Mouse (Mus musculus) heart, embryonic 13.5 days (tissue): ENCODE measurements around the gene Unkl. TPM values are rescaled to one million over a fixed set of nuclear protein-coding genes. Genes with fewer than 3 reads are reported as not detected.
"Not testable (repeated sequence)": the region's sequence is repeated elsewhere in the genome, so short reads cannot be mapped to it uniquely, and the experiment has no call there.

ENCODE experiments used
- ATAC-seq: fragments of 200-750 bp; cut with Nextera tagmentation; 2 replicates; pipeline ENCODE4 v1.8.0; 2017; ENCODE audit warnings: moderate TSS enrichment; ENCODE audit not compliant: insufficient number of reproducible peaks, low FRiP score, low TSS enrichment; ENCODE audit errors: extremely low read depth
- H3K27ac ChIP-seq: fragments of 300-500 bp; sonication (generic); replicated peaks from 2 replicates; pipeline ENCODE4 v1.5.1; 2015; ENCODE audit warnings: moderate library complexity, mild to moderate bottlenecking, inconsistent platforms
- H3K27me3 ChIP-seq: fragments of 300-500 bp; sonication (generic); replicated peaks from 2 replicates; pipeline ENCODE4 v1.6.1; 2015; ENCODE audit warnings: mild to moderate bottlenecking, inconsistent platforms
- H3K36me3 ChIP-seq: fragments of 300-500 bp; sonication (generic); 2 replicates; pipeline ENCODE4 v1.6.1; 2015; ENCODE audit warnings: mild to moderate bottlenecking, inconsistent platforms
- H3K4me1 ChIP-seq: fragments of 300-500 bp; sonication (generic); 2 replicates; pipeline ENCODE4 v1.6.1; 2015; ENCODE audit warnings: inconsistent platforms
- H3K4me2 ChIP-seq: fragments of 300-500 bp; sonication (generic); 2 replicates; pipeline ENCODE4 v1.6.1; 2015; ENCODE audit warnings: inconsistent platforms, mild to moderate bottlenecking, moderate library complexity
- H3K4me3 ChIP-seq: fragments of 300-500 bp; sonication (generic); 2 replicates; pipeline ENCODE4 v1.5.1; 2015; ENCODE audit warnings: moderate library complexity, mild to moderate bottlenecking, inconsistent platforms
- H3K9ac ChIP-seq: fragments of 300-500 bp; sonication (generic); 2 replicates; pipeline ENCODE4 v1.6.1; 2015; ENCODE audit warnings: inconsistent platforms, mild to moderate bottlenecking, moderate library complexity
- H3K9me3 ChIP-seq: fragments of 300-500 bp; sonication (generic); 2 replicates; pipeline ENCODE4 v1.6.1; 2016; ENCODE audit warnings: inconsistent platforms
- WGBS: fragments of 180-500 bp; shearing (Covaris S2); methylation state at CpG from one replicate; pipeline ENCODE4 v1.1.7; 2015; ENCODE audit warnings: mixed read lengths; 5-methylcytosine and 5-hydroxymethylcytosine counted together
- polyA plus RNA-seq: library from polyadenylated mRNA; unstranded; fragments of >200 nt; fragmentation: Nextera tagmentation; extraction: Ambion mirVana; gene quantifications from 2 replicates; pipeline ENCODE4 v1.2.1, GENCODE M21; 2015

Gene Unkl
- polyA plus RNA-seq, 1 experiment from 2014 or later: 4.5 TPM

DNA sequence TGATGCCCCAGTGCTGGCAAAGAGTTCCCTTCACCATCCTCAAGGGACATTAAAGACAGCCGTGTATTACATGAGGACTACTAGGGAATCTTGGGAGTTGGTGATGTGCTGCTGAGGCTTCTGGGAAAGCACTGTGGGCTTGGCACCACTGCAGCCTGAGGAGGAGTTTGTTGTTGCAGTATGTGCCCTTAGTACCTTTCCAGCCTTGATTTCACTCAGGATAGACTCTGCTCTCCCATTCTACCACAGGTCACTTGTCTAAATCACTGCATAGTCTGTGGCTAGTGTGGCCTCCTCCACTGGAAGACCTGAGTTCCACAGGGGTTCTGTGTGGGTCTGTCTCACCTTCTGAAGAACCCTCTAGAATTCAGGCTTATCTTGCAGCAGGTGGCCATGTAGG, 32.5 kb downstream of the Unkl start:
- Histone ChIP-seq H3K4me2 (no peak overlapping the region), H3K4me1 (peaks cover 18% of the 10 kb centered on the region), H3K27ac (no peak overlapping the region), H3K36me3 (peaks cover 49% of the 10 kb centered on the region), H3K9me3 (no peaks in the 10 kb centered on the region), H3K9ac (no peak overlapping the region; the same call in 1 of the 2 replicates), H3K4me3 (no peak overlapping the region), H3K27me3 (0 out of 2 replicates have a peak, but pooled peaks cover 4% of the 10 kb centered on the region)
- WGBS: 88% methylated on average over 1 of the region's 1 CpGs
- no peak for ATAC-seq

DNA sequence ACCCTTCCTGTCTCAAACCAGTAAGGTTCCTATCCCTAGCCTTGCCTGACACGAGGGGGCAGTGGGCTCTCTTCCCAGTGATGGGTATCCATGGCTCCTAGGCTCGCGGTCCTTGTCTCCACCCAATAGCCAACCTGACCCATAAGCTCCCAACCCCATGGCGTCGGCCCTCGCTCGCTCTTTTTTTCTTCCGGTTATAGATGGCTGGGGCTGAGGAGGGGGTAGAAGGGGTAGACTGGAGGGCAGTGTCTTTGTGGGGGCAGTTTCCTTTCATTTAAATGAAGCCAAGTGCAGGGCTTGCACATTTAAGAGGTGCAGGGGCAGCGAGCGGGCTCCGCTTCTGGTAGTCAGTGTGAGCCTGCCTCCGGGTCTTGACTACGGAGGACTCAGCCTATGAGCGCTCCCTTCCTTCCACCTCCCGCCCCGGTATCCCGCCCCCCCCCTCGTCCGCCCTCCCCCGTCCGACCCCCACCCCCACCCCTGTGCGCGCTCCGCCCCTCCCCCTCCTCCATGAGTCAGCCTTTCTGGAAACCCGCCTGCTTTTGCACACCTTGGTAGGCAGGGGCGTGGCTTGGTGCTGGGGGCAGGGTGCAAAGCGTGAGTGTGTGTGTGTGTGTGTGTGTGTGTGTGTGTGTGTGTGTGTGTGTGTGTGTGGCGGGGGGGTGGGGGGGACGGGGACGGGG, 33.8 kb downstream of the Unkl start:
- Histone ChIP-seq H3K27ac (peak overlapping the region; percentile 66), H3K9ac (peak overlapping the region; percentile 80), H3K27me3 (0 out of 2 replicates have a peak, but pooled peaks cover 4% of the 10 kb centered on the region), H3K36me3 (peaks cover 47% of the 10 kb centered on the region), H3K9me3 (no peaks in the 10 kb centered on the region), H3K4me2 (peak overlapping the region; percentile 87), H3K4me1 (peaks cover 18% of the 10 kb centered on the region), H3K4me3 (peak overlapping the region; percentile 61)
- under 1% methylated on average over 16 of the region's 30 CpGs for WGBS
- ATAC-seq: peak; percentile 68

DNA sequence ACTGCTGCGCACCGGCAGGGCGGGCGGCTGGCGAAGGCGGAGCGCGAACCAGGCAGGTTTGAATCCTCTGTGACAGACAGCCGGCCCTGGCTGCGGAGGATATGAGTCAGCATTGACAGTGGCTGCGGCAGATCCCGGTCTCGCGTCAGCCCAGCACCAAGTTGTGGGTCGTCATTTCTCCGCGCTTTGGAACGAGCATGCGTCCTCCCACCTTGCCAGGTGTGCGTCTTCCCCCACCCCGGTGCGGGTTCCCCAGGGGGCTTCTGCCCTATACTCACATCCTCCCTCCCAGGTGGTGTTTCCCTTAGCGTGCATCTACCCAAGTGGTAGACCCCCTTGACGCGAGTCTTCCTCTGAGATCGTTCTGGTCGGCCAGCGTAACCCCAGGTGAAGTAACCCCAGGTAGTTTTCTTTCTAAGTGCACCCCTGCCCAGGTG, 34.3 kb downstream of the Unkl start:
- Histone ChIP-seq H3K27ac (peak overlapping the region; percentile 77), H3K4me2 (peak overlapping the region; percentile 87), H3K4me1 (peaks cover 18% of the 10 kb centered on the region), H3K9ac (peak overlapping the region; percentile 69), H3K4me3 (peak overlapping the region; percentile 61), H3K36me3 (peaks cover 49% of the 10 kb centered on the region)
- not testable (repeated sequence) for H3K27me3 ChIP-seq, H3K9me3 ChIP-seq
- 6% methylated on average over 17 of the region's 28 CpGs for WGBS
- ATAC-seq: peak; percentile 73

GRCm38 (mm10) chr17:25222951-25223601, 34.9 kb downstream of the Unkl start:
- 0 out of 2 replicates have a peak, but pooled peaks have one; percentile 18 for ATAC-seq
- WGBS: 42% methylated on average over 6 of the region's 6 CpGs
- peak overlapping the region; percentile 87 for H3K4me2 ChIP-seq
- peak overlapping the region; percentile 77 for H3K27ac ChIP-seq
- H3K36me3 ChIP-seq: peaks cover 46% of the 10 kb centered on the region
- H3K4me1 ChIP-seq: peaks cover 18% of the 10 kb centered on the region
- no peaks in the 10 kb centered on the region for H3K9me3 ChIP-seq
- peak overlapping the region; percentile 61 for H3K4me3 ChIP-seq
- 0 out of 2 replicates have a peak, but pooled peaks cover 4% of the 10 kb centered on the region for H3K27me3 ChIP-seq
- peak overlapping the region; percentile 69 for H3K9ac ChIP-seq

DNA sequence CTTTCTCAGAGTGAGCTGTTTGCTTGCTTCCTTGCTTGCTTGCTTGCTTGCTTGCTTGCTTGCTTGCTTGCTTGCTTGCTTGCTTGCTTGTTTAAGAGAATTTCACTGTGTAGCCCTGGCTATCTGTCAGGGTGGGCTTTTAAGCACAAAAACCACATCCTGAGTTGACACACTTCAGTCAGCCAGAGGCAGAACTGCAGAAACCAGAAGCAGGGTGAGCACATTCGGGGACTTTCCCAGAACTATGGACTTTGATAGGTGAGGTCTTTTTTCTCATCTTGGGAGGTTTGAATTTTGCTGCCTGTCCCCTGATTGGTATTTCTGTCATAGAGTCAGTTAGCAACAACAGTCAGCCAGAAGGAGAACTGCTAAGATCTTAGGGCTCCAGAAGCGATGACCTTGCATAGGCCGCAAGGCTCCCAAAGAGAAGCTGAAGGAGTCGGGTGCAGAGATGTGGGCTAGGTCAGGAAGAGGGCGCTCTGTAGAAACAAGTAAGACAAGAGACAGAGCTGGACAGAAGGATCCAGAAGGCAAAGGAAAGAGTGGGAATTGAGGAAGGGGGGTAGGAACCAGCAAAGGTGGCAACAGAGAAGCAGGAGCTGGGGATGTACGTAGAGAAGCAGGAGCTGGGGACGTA, 36.5 kb downstream of the Unkl start:
- H3K4me1 ChIP-seq: peaks cover 18% of the 10 kb centered on the region
- no peaks in the 10 kb centered on the region for H3K9me3 ChIP-seq
- WGBS: 79% methylated on average over 7 of the region's 7 CpGs
- peaks cover 46% of the 10 kb centered on the region for H3K36me3 ChIP-seq
- H3K4me2 ChIP-seq: peak overlapping the region; percentile 87
- peak overlapping the region; percentile 69; the same call in 1 of the 2 replicates for H3K9ac ChIP-seq
- H3K27me3 ChIP-seq: 0 out of 2 replicates have a peak, but pooled peaks cover 4% of the 10 kb centered on the region
- H3K27ac ChIP-seq: peak overlapping the region; percentile 77; the same call in 1 of the 2 replicates
- ATAC-seq: no peak
- peak overlapping the region; percentile 61 for H3K4me3 ChIP-seq

GRCm38 (mm10) chr17:25225659-25226058, 37.5 kb downstream of the Unkl start:
- Histone ChIP-seq H3K4me1 (peaks cover 18% of the 10 kb centered on the region), H3K9me3 (no peaks in the 10 kb centered on the region), H3K36me3 (peaks cover 44% of the 10 kb centered on the region), H3K4me2 (peak overlapping the region; percentile 87), H3K4me3 (0 out of 2 replicates have a peak overlapping the region, but pooled peaks have one; percentile 9), H3K9ac (no peak overlapping the region), H3K27ac (no peak overlapping the region), H3K27me3 (0 out of 2 replicates have a peak, but pooled peaks cover under 1% of the 10 kb centered on the region)
- 82% methylated on average over 4 of the region's 4 CpGs for WGBS
- ATAC-seq: no peak

DNA sequence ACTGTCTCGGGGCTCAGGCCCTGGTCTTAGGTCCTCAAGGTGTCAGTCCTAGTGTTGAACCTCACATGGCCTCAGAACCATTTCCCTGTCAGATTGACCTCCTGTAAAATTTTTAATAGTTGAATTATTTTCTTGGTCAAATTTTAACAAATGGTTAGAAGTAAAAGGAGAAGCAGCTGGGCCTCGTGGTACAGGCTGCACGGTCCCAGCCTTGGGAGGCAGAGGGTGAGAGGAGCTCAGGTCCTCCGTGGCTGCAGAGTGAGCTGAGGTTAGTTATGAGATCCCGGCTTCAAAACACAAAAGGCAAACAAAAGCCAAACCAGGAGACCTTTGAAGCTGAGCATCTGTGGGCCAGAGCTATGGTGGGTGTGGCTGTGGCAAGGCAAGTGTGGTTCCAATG, 39.8 kb downstream of the Unkl start:
- Histone ChIP-seq H3K27ac (no peak overlapping the region), H3K36me3 (peaks cover 53% of the 10 kb centered on the region), H3K27me3 (no peaks in the 10 kb centered on the region), H3K4me1 (no peaks in the 10 kb centered on the region; the same call in 1 of the 2 replicates), H3K9me3 (no peaks in the 10 kb centered on the region), H3K4me3 (no peak overlapping the region), H3K4me2 (no peak overlapping the region), H3K9ac (no peak overlapping the region)
- ATAC-seq: no peak
- WGBS: 91% methylated on average over 5 of the region's 5 CpGs

GRCm38 (mm10) chr17:25230014-25230655, 41.9 kb downstream of the Unkl start:
- not testable (repeated sequence) for ATAC-seq

DNA sequence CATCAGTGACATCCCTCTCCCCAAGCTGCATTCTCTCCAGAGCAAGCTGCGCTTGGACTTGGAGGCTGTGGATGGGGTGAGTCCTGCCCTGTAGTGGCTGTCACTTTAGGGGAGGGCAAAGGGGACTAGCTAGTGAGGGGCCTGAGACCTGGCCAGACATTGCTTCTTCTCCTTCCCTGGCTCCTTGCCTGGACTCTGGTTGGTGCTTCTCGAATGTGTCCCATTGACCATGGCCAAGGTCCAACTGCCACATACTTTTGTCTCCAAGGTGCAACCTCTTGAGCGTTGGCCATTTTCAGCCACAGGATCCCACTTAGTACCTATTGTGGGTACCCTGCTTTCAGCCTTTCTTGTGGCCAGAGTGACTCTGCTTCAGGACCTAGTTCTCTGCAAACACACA, 42.5 kb downstream of the Unkl start:
- Histone ChIP-seq H3K4me2 (no peak overlapping the region), H3K27ac (no peak overlapping the region), H3K36me3 (peaks cover 66% of the 10 kb centered on the region), H3K4me1 (no peaks in the 10 kb centered on the region), H3K27me3 (no peaks in the 10 kb centered on the region), H3K9me3 (no peaks in the 10 kb centered on the region), H3K9ac (no peak overlapping the region), H3K4me3 (no peak overlapping the region)
- ATAC-seq: no peak
- WGBS: 90% methylated on average over 3 of the region's 3 CpGs

More at GRCm38 (mm10) chr17:25230014-25230655, 41.9 kb downstream of the Unkl start:
- not testable (repeated sequence) for H3K4me1 ChIP-seq, H3K9ac ChIP-seq, H3K4me3 ChIP-seq, H3K4me2 ChIP-seq, H3K27ac ChIP-seq, H3K27me3 ChIP-seq, H3K9me3 ChIP-seq
- 80% methylated on average over 17 of the region's 17 CpGs for WGBS
- peaks cover 63% of the 10 kb centered on the region for H3K36me3 ChIP-seq

GRCm38 (mm10) chr17:25231621-25232020, 43.4 kb downstream of the Unkl start:
- not testable (repeated sequence) for H3K9ac ChIP-seq, ATAC-seq, H3K27me3 ChIP-seq, H3K4me3 ChIP-seq, H3K4me2 ChIP-seq, H3K9me3 ChIP-seq, H3K4me1 ChIP-seq, H3K27ac ChIP-seq
- 91% methylated on average over 4 of the region's 11 CpGs for WGBS
- H3K36me3 ChIP-seq: peaks cover 62% of the 10 kb centered on the region

- peaks cover 29% of the 10 kb centered on the region for H3K36me3 ChIP-seq
- H3K4me2 ChIP-seq: no peak overlapping the region
- H3K9ac ChIP-seq: no peak overlapping the region
- no peak for ATAC-seq
- WGBS: 82% methylated on average over 9 of the region's 9 CpGs
- no peak overlapping the region for H3K4me3 ChIP-seq
- no peaks in the 10 kb centered on the region for H3K9me3 ChIP-seq
- H3K4me1 ChIP-seq: peaks cover 9% of the 10 kb centered on the region
- H3K27me3 ChIP-seq: no peaks in the 10 kb centered on the region
- H3K27ac ChIP-seq: no peak overlapping the region
Measured at GRCm38 (mm10) chr17:25235635-25236034, 47.4 kb downstream of the Unkl start.
